Mouse (Mus musculus): ENCODE measurements around the gene 1700001C19Rik. TPM values are rescaled to one million over a fixed set of nuclear protein-coding genes. Genes with fewer than 3 reads are reported as not detected.

Gene 1700001C19Rik
- not detected in 4 replicates for total RNA-seq (2023)

GRCm38 (mm10) chr17:47436907-47437547 is at the start of gene 1700001C19Rik:
Gene 1700001C19Rik, minus strand, starts transcription at chr17:47437376.

DNA sequence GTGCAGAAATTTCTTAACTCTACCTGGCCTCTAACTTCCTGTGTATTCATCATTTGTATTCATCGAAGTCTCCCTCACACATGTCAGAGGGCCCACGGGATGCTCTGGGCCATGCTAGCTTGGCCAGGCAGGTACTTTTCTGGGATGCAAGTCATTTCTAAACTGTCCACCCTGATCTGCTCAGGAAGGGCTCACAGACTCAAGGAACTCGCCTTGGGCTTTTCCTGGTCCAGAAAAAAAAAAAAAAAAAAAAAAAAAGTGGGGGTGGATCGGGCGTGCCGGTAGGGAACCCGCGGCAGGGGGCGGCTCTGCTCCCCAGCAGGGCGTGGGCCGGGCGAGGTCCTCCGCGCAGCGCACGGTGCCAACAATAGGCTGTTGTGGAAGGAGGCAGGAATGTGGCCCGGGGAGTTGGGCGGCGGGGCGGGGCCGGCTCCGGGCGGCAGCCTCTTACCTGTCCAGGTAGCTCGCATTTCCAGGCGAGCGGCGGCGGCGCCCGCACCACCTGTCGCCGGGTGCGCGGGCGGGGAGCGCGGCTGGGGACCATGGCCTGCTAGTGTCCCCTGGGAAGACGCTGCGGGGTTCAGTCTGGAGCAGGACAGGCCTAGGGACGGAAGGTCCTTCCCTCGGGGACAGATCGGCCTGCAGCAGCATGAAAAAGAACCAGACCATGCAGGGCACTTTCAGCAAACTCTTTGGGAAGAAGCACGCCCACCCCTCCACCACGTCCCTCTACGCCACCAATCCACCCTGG is 845 bp downstream of the 1700001C19Rik start, which contains the start of gene AI661453:
TSS of gene AI661453 (plus strand) at position 460 of the 751 bp plus-strand sequence.

DNA sequence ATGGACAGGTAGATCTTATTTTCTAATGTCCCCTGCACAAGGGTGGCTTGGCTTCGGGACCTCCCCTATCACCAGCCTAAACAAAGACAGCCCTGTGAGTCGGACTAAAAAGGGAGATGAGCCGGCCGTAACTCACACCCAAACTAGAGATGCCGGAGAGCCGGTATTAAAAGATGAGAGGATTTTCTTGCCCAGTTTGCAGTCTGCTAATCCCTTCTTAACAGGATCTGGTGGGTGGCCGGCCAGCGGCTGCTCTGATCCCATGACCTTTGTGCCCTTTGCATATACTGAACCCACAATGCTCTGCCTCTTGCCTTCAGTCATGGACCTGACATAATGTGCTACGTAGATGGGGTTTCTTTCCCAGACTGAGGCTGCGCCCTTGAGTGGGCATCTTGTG is 36.7 kb downstream of the 1700001C19Rik start, which contains the start of gene Guca1a:
TSS of gene Guca1a (minus strand) at position 134 of the 400 bp plus-strand sequence.

GRCm38 (mm10) chr17:47385145-47385544 is 52.0 kb downstream of the 1700001C19Rik start, which contains the start of gene Guca1b:
Gene Guca1b, plus strand, starts transcription at chr17:47385393.

GRCm38 (mm10) chr17:47368401-47369086 is 68.6 kb downstream of the 1700001C19Rik start, which contains the start of gene Mrps10:
Gene Mrps10, plus strand, starts transcription at chr17:47368887.

Other genes starting within 250 kb of the 1700001C19Rik start
- 19.6 to 22.4 TPM (median 20.6 TPM) in 4 replicates for gene Mrps10, start 68.5 kb downstream of the 1700001C19Rik start, total RNA-seq (2023)
- 1.1 to 1.8 TPM (median 1.4 TPM) in 4 replicates for gene Guca1b, start 52.0 kb downstream of the 1700001C19Rik start, total RNA-seq (2023)
- gene Guca1a, start 36.8 kb downstream of the 1700001C19Rik start, total RNA-seq (2023): 0.91 TPM in 1 of 4 replicates, not detected in the others
- not detected in 4 replicates for gene AI661453, start 761 bp downstream of the 1700001C19Rik start, total RNA-seq (2023)
- gene Taf8, start 64.9 kb upstream of the 1700001C19Rik start, total RNA-seq (2023): 76.6 to 85.3 TPM (median 77.8 TPM) in 4 replicates
- gene Ccnd3, start 67.7 kb upstream of the 1700001C19Rik start, total RNA-seq (2023): 147 to 192 TPM (median 161 TPM) in 4 replicates
- gene Bysl, start 174.1 kb upstream of the 1700001C19Rik start, total RNA-seq (2023): 13.3 to 15.3 TPM (median 14.3 TPM) in 4 replicates
- gene Med20, start 174.2 kb upstream of the 1700001C19Rik start, total RNA-seq (2023): 61.8 to 75.2 TPM (median 65.8 TPM) in 4 replicates
- 2.9 to 7.7 TPM (median 6.3 TPM) in 4 replicates for gene Gm20517, start 174.2 kb upstream of the 1700001C19Rik start, total RNA-seq (2023)
- 6.7 to 9.7 TPM (median 8.1 TPM) in 4 replicates for gene Usp49, start 193.3 kb upstream of the 1700001C19Rik start, total RNA-seq (2023)

All from B cell, adult 62 days (primary cell).